In the genomic region with DNA sequence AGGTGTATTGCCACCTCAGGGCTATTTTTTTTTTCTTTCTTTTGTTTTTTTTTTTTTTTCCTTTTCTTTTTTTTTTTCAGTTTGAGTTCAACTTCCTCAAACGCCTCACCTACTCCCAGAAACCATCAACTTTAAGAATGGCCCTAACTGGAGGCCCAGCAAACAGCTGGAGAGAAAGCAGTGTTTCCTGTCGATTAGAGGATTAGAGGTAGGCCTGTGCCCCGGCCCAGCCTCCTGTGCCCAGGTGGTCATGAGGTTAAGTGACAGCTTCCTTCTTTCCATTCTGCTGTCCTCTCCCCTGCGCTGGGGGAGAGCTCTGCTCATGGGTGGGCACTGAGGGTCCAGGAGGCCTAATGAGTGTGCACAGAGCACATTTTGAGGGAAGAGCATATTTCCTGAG, we compare ENCODE assay signal across 21 mouse cellular contexts.
"Had no signal": no experiment of that assay in that cellular context is flagged by ENCODE, and none has a peak within 500 bp of the region (broad histone marks: within the 10 kb centered on the region; RNA-seq: fewer than 3 reads in every experiment).

No protein-coding gene starts in this region.

- H3K27me3 ChIP-seq: limb, embryonic 13.5 days; liver, embryonic 12.5 days; liver, embryonic 15.5 days; lung, embryonic 15.5 days had no signal

- H3K9ac ChIP-seq: limb, embryonic 13.5 days; liver, embryonic 12.5 days; liver, embryonic 15.5 days; lung, embryonic 15.5 days; midbrain, embryonic 13.5 days had no signal

- DNase-seq: kidney, adult 18-20 months; kidney, adult 9 months; kidney, postnatal 14 days; layer of hippocampus, adult 9-11 months; liver; lung, adult 18-20 months; lung, postnatal 10 days; lung, postnatal 36 days; right cerebral cortex, postnatal 4 days; thymus, adult 2 months; thymus, postnatal 25 days had no signal

- ATAC-seq: intestine, embryonic 16.5 days; liver, embryonic 12.5 days; midbrain, embryonic 13.5 days had no signal

- H3K4me3 ChIP-seq: layer of hippocampus, adult 2 months; left cerebral cortex, adult 2 months; limb, embryonic 13.5 days; liver, embryonic 12.5 days; liver, embryonic 15.5 days; lung, embryonic 15.5 days; midbrain, embryonic 10.5 days; midbrain, embryonic 13.5 days had no signal

- H3K4me2 ChIP-seq: limb, embryonic 13.5 days; liver, embryonic 12.5 days; liver, embryonic 15.5 days; lung, embryonic 15.5 days; midbrain, embryonic 13.5 days had no signal

- H3K9me3 ChIP-seq: limb, embryonic 13.5 days; liver, embryonic 12.5 days; liver, embryonic 15.5 days; lung, embryonic 15.5 days; midbrain, embryonic 10.5 days; midbrain, embryonic 13.5 days had no signal

- H3K27ac ChIP-seq: layer of hippocampus, adult 2 months; left cerebral cortex, adult 2 months; limb, embryonic 13.5 days; lung, embryonic 15.5 days; midbrain, embryonic 10.5 days; midbrain, embryonic 13.5 days; stomach, postnatal 0 days had no signal

- H3K36me3 ChIP-seq: liver, embryonic 12.5 days; liver, embryonic 15.5 days; lung, embryonic 15.5 days; midbrain, embryonic 10.5 days; midbrain, embryonic 13.5 days had no signal
